Mouse (Mus musculus): ENCODE data around the gene Arl4c.

Gene Arl4c

GRCm38 (mm10) chr1:88701870-88702661 lies at the start of gene Arl4c:
Gene Arl4c (minus strand): TSS chr1:88702221.
- DNase-seq (ENCODE audit: low spot score): peak; percentile 92

GRCm38 (mm10) chr1:88751332-88751731 lies 49.3 kb upstream of the Arl4c start:
- DNase-seq (ENCODE audit: low spot score): no peak

- no peak for DNase-seq (ENCODE audit: low spot score)
These were observed 48.6 kb upstream of the Arl4c start for GRCm38 (mm10) chr1:88750576-88750975.

DNA sequence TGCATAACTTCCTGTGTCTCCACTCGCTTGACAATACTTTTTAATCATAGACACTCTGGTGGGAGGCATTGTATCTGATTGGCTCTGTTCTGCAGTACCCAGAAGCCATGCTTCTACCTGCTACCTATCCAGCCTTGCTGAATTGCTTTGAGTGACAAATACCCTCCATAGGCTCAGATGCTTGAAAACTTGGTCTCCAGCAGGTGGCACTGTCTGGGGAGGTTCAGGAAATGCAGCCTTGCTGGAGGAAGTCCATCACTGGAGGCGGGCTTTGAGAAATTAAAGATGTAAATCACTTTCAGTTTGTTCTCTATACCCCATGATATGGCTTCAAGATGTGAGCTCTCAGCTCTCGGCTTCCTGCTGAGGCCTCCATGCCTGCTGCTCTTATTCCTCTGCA lies 48.1 kb upstream of the Arl4c start:
- no peak for DNase-seq (ENCODE audit: low spot score)

DNA sequence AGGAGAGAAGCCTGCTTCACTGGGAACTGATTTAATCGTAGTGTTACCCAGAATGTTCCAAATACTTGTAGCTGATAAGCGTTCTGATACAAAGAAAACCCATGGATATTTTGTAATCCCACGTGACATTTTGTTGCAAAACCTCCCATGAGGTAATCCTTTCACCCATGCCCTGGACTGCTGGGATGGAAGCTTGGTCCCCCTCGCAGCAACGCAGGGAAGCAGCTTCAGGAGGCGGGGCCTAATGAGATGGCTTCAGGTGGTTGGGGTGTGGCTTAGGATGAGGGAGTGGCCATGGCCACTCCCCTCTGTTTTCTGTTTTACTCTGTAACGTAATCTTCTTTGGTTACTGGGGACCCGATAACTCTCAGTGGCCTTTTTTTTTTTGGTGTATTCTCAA lies 47.1 kb upstream of the Arl4c start:
- DNase-seq (ENCODE audit: low spot score): no peak

- DNase-seq (ENCODE audit: low spot score): peak; percentile 96
These were observed 43.2 kb upstream of the Arl4c start for GRCm38 (mm10) chr1:88745256-88745655.

DNA sequence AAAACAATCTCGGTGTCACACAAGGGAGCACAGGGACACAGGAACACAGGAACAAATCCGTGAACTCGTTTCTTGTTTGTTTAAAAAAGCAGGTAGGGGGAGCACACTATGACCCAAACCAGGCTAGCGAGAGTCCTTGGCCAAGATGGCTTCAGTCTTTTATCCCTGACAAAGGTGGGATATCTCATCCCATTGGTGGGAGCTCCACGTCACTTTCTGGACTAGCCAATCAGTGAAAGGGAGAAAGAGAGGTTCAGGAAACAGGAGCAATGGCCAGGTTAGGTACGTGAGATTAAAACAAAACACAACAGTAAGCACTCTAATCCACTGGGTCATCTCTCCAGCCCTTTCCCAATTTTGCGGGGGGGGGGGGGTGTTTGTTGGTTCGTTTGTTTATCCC lies 42.2 kb upstream of the Arl4c start:
- no peak for DNase-seq (ENCODE audit: low spot score)

DNA sequence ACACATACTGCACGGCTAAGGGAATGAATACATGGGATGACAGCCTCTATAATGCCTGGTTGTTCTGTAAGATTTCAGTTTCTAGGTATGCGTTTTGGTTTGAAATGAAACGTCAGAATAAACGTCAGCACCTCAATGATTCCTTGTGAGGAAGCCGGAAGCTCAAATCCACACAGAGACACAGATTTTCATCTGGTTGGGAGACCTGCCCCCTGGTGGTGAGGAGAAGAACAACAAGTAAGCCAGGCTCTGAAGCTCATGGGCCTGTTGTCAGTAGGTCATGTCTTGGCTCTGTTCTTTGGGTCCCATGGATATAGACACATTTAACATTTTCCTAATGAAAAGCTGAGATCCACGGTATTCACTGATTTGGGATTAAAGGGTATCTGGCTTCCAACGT lies 40.4 kb upstream of the Arl4c start:
- DNase-seq (ENCODE audit: low spot score): peak; percentile 82

- no peak for DNase-seq (ENCODE audit: low spot score)
These were observed 37.5 kb upstream of the Arl4c start for GRCm38 (mm10) chr1:88739546-88739945.

DNA sequence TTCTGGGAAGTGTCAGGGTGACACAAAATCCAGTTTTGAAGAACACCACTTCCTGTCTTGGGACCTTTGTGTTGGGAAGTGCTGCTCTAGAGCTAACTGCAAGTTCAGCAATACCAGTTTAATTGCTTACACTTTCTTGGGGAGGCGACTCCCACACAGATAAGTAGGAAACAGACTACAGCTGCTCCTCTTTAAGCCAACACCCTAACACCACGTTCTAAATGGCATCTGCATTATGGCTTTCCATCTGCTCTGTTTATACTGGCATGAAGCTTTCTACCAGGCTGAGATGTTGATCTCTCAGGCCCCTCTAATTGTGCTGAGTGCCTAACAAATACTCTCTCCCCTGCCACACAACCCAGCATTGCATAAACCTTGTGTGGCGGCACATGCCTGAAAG lies 36.9 kb upstream of the Arl4c start:
- no peak for DNase-seq (ENCODE audit: low spot score)

GRCm38 (mm10) chr1:88729496-88729895 lies 27.5 kb upstream of the Arl4c start:
- DNase-seq (ENCODE audit: low spot score): no peak

DNA sequence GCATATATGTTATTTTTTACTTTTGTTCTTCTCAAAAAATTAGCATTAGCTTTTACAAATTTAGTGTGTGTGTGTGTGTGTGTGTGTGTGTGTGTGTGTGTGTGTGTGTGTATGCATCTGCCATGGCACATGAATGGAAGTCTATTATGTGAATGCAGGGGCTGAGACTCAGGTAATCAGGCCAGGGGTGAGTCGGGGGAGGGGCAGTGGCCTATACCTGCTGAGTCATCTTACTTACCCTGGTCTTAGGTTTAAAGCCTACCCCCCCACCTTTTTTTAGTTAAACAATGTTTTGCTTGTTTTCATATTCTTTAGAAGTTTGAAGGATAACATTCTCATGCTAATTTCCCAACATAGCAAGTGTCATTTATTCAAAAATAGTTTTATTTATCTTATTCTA lies 25.3 kb upstream of the Arl4c start:
- DNase-seq (ENCODE audit: low spot score): no peak

GRCm38 (mm10) chr1:88725716-88726115 lies 23.7 kb upstream of the Arl4c start:
- no peak for DNase-seq (ENCODE audit: low spot score)

DNA sequence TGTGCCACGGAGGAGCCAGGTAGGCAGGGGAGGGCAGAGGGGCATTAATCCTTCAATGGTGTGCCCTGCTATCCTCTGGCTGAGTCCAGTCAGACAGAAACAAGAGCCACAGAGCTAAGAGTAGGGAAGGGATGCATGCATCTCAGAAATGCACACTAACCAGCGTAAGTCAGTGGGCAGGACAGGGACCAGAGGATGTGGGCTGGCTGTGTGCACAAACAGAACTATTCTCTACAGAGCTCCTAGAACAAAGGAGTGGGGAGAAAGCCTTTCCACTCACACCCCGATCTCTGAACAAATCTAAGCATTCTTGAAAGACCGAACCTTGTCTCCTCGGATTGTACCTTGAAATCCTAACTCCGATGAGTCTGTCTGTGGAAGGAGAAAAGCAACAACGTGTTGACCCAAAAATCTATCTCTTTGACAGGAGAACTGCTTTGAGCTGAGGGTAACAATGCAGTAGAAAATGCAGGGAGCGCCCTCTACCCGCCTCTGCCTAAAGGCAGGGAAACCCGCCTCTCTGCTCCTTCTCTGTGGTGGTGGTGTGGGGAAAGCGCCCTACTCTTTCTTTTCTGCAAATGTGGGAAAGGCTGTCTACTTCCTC lies 18.7 kb upstream of the Arl4c start:
- DNase-seq (ENCODE audit: low spot score): no peak

DNA sequence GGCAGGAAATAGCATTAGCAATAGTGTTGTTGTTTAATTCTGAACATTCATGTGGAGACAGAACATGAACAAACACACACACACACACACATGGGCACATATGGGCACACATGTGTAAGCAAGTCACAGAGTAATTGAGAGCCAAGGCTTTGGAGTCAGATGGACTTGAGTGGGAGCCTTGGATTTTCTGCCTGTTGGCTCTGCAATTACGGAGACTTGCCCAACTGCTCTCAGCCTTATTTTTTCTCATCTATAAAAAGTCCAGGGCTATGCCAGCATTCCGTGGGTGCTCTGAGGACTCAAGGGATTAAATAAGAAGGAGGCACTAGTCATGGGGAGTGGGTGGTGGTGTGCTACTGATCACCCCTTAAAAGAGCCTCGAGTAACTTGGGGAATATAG lies 16.5 kb upstream of the Arl4c start:
- no peak for DNase-seq (ENCODE audit: low spot score)

DNA sequence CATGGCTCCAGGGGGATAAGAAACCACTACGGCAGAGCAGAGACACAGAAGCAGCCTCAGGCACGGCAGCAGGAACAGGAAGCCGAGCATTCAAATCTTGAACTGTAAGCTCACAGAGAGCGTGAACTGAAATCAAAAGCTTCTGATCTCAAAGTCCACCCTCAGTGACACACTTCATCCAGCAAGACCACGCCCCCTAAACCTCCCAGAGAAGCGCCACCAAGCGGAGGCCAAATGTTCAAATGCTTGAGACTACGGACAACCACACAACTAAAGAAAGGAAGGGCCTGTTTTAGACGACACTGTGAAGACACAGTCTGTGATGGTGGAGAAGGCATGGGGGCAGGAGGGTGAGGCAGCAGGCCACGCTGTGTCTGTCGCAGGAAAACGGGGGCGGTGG lies 15.7 kb upstream of the Arl4c start:
- DNase-seq (ENCODE audit: low spot score): no peak

- DNase-seq (ENCODE audit: low spot score): no peak
These were observed 10.0 kb upstream of the Arl4c start for GRCm38 (mm10) chr1:88712011-88712410.

DNA sequence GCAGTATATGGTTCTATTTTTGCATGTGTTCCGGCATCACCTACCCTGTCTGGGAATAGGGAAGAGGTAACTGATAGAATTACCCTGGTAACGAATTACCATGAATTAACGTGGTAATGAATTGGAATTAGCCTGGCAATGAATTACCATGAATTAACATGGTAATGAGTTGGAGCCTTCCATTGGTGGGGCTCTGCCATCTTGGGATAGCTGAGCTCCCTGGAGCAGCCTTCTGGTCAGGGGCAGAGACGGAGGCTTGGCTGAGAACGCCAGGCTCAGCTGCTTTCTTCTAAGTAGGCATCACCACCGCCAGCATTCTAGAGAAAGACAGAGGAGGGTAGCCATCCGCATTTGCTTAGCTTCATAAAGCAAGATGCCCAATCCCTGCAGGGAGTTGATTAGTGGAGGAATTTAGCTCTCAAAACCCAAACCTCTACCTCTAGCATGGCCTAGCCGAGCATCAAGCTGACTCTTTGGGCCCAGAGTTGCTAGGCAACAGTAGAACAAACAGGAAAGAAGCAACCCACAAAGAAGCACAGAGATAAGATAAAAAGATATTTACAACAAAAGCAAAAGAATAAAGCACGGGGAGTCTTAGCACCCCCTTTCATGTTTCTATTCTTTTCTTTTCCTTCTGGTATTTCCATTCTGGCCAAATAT lies 6.8 kb upstream of the Arl4c start:
- no peak for DNase-seq (ENCODE audit: low spot score)

- no peak for DNase-seq (ENCODE audit: low spot score)
These were observed 6.2 kb upstream of the Arl4c start for GRCm38 (mm10) chr1:88708191-88708590.

GRCm38 (mm10) chr1:88707536-88707935 lies 5.5 kb upstream of the Arl4c start:
- no peak for DNase-seq (ENCODE audit: low spot score)

DNA sequence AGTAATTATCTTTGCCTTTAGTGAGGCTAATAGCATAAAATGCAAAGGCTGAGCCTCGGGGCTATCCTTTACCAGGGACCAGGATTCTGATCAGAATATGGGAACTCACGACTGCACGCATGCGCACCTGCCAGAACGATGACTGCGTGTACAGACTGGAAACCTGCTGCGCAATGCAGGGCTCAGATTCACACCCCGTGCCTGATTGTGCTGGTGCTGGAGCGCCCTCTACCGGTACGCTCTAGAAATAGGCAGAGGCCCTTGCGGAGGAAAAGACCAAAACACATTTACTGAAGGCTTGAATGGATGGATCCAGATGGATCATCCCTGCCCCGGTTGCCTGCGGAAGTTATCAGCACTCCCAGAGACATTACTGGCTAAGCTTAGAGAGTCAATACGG lies 3.8 kb upstream of the Arl4c start:
- DNase-seq (ENCODE audit: low spot score): peak; percentile 97

DNA sequence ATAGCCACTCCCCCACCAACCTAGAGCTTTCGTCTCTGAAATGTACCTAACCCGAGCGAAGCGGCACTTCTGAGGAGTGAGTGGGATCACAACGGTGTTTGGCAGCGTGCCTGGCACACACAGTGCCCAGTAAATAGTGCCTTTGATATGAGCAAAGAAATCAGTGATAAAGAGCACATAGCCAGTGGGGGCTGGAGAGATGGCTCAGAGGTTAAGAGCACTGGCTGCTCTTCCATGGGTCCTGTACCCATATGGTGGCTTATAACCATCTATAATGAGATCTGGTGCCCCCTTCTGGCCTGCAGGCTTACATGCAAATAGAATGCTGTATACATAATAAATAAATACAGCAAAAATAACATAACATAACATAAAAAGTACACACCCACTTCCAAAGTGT lies 3.0 kb upstream of the Arl4c start:
- peak; percentile 54 for DNase-seq (ENCODE audit: low spot score)

All from retina, embryonic 14.5 days (tissue).